Mouse (Mus musculus) forebrain, embryonic 14.5 days (tissue): Measurements from ENCODE around the gene Fam114a2. TPM values are rescaled to one million over a fixed set of nuclear protein-coding genes. Genes with fewer than 3 reads are reported as not detected.
A peak's percentile ranks its signal among the peaks of the same experiment; 100 is the strongest.

Experiments
- ATAC-seq: fragments of 200-750 bp; cut with Nextera tagmentation; 2 replicates; pipeline ENCODE4 v1.8.0; 2017; ENCODE audit warnings: mild to moderate bottlenecking, moderate library complexity
- DNase-seq: peaks from one replicate; pipeline ENCODE4 v3.0.0-alpha.2; 2015; ENCODE audit warnings: low spot score
- H3K27ac ChIP-seq: fragments of 300-500 bp; sonication (generic); 2 replicates; pipeline ENCODE4 v1.5.1; 2014; ENCODE audit warnings: low read depth, mild to moderate bottlenecking, control low read depth, low read length, moderate library complexity
- H3K27me3 ChIP-seq: fragments of 300-500 bp; sonication (generic); replicated peaks from 2 replicates; pipeline ENCODE4 v1.6.1; 2014; ENCODE audit warnings: low read length, control low read depth, mixed read lengths; ENCODE audit not compliant: control insufficient read depth, insufficient read depth
- H3K36me3 ChIP-seq: fragments of 300-500 bp; sonication (generic); 2 replicates; pipeline ENCODE4 v1.6.1; 2014; ENCODE audit warnings: low read length, control low read depth; ENCODE audit not compliant: control insufficient read depth, insufficient read depth
- H3K4me1 ChIP-seq: fragments of 300-500 bp; sonication (generic); 2 replicates; pipeline ENCODE4 v1.6.1; 2014; ENCODE audit warnings: antibody characterized with exemption, low read length, control low read depth; ENCODE audit not compliant: control insufficient read depth, insufficient read depth
- H3K4me2 ChIP-seq: fragments of 300-500 bp; sonication (generic); 2 replicates; pipeline ENCODE4 v1.6.1; 2014; ENCODE audit warnings: mild to moderate bottlenecking, control low read depth, low read length
- H3K4me3 ChIP-seq: fragments of 300-500 bp; sonication (generic); 2 replicates; pipeline ENCODE4 v1.5.1; 2014; ENCODE audit warnings: low read depth, low read length, control low read depth
- H3K9ac ChIP-seq: fragments of 300-500 bp; sonication (generic); 2 replicates; pipeline ENCODE4 v1.6.1; 2014; ENCODE audit warnings: mild to moderate bottlenecking, low read length, control low read depth, moderate library complexity
- H3K9me3 ChIP-seq: fragments of 300-500 bp; sonication (generic); replicated peaks from 2 replicates; pipeline ENCODE4 v1.6.1; 2016; ENCODE audit warnings: low read length, control low read depth, mixed read lengths; ENCODE audit not compliant: control insufficient read depth
- WGBS: fragments of 180-500 bp; shearing (Covaris S2); extraction: QIAGEN DNeasy Blood & Tissue Kit; methylation state at CpG from one replicate; pipeline ENCODE4 v1.1.7; 2014; 5-methylcytosine and 5-hydroxymethylcytosine counted together
- polyA plus RNA-seq: library from polyadenylated mRNA; unstranded; fragments of >200 nt; fragmentation: Nextera tagmentation; extraction: Ambion mirVana; gene quantifications from 2 replicates; pipeline ENCODE4 v1.2.1, GENCODE M21; 2014

Fam114a2 gene
- polyA plus RNA-seq, 1 experiment from 2014 or later: 73.6 TPM

- WGBS: 82% methylated on average over 6 of the region's 6 CpGs
- DNase-seq: no peak
- no peak overlapping the region for H3K4me3 ChIP-seq
- H3K27me3 ChIP-seq: no peaks in the 10 kb centered on the region
- H3K27ac ChIP-seq: no peak overlapping the region
- no peak overlapping the region for H3K9ac ChIP-seq
- no peaks in the 10 kb centered on the region for H3K4me1 ChIP-seq
- H3K9me3 ChIP-seq: no peaks in the 10 kb centered on the region
- no peak overlapping the region for H3K4me2 ChIP-seq
- no peak for ATAC-seq
- no peaks in the 10 kb centered on the region for H3K36me3 ChIP-seq
Observed at GRCm38 (mm10) chr11:57445237-57445962, 73.0 kb downstream of the Fam114a2 start.

GRCm38 (mm10) chr11:57434153-57434552 is 84.3 kb downstream of the Fam114a2 start:
- peak; percentile 20 for DNase-seq

More at GRCm38 (mm10) chr11:57434153-57434552, 84.3 kb downstream of the Fam114a2 start:
- no peak for ATAC-seq
- no peak overlapping the region for H3K27ac ChIP-seq
- H3K4me2 ChIP-seq: no peak overlapping the region
- no peaks in the 10 kb centered on the region for H3K4me1 ChIP-seq
- no peaks in the 10 kb centered on the region for H3K36me3 ChIP-seq
- H3K9ac ChIP-seq: no peak overlapping the region
- no peaks in the 10 kb centered on the region for H3K9me3 ChIP-seq
- H3K4me3 ChIP-seq: no peak overlapping the region
- 9% methylated on average over 1 of the region's 1 CpGs for WGBS
- no peaks in the 10 kb centered on the region for H3K27me3 ChIP-seq

Other genes with a start within 250 kb of the Fam114a2 start
- gene Mfap3, start within 50 bp of the Fam114a2 start, polyA plus RNA-seq: 68.3 and 71.4 TPM in 2 replicates
- 6.1 and 7.1 TPM in 2 replicates for gene Galnt10, start 126.8 kb upstream of the Fam114a2 start, polyA plus RNA-seq